Mouse (Mus musculus) heart, embryonic 16.5 days (tissue): Measurements from ENCODE around the gene Myo18b. TPM values are rescaled to one million over a fixed set of nuclear protein-coding genes. Genes with fewer than 3 reads are reported as not detected.

Experiments
- ATAC-seq: fragments of 200-750 bp; cut with Nextera tagmentation; replicated peaks from 2 replicates; pipeline ENCODE4 v1.8.0; 2017; ENCODE audit warnings: moderate number of reproducible peaks; ENCODE audit not compliant: insufficient read depth, low FRiP score; ENCODE audit errors: extremely low read depth
- H3K27ac ChIP-seq: fragments of 300-500 bp; sonication (generic); 2 replicates; pipeline ENCODE4 v1.5.1; 2014; ENCODE audit warnings: mild to moderate bottlenecking, low read length, control low read depth, moderate library complexity
- H3K27me3 ChIP-seq: fragments of 300-500 bp; sonication (generic); 2 replicates; pipeline ENCODE4 v1.6.1; 2014; ENCODE audit warnings: low read length, mixed read lengths; ENCODE audit not compliant: control insufficient read depth, insufficient read depth
- H3K36me3 ChIP-seq: fragments of 300-500 bp; sonication (generic); 2 replicates; pipeline ENCODE4 v1.6.1; 2014; ENCODE audit not compliant: control insufficient read depth, insufficient read depth
- H3K4me1 ChIP-seq: fragments of 300-500 bp; sonication (generic); 2 replicates; pipeline ENCODE4 v1.6.1; 2014; ENCODE audit warnings: low read length, mixed read lengths; ENCODE audit not compliant: control insufficient read depth, insufficient read depth
- H3K4me2 ChIP-seq: fragments of 300-500 bp; sonication (generic); 2 replicates; pipeline ENCODE4 v1.6.1; 2014; ENCODE audit warnings: low read depth, mild to moderate bottlenecking, control low read depth, low read length
- H3K4me3 ChIP-seq: fragments of 300-500 bp; sonication (generic); 2 replicates; pipeline ENCODE4 v1.5.1; 2014; ENCODE audit warnings: mild to moderate bottlenecking, control low read depth, low read length
- H3K9ac ChIP-seq: fragments of 300-500 bp; sonication (generic); 2 replicates; pipeline ENCODE4 v1.6.1; 2014; ENCODE audit warnings: low read length, control low read depth
- H3K9me3 ChIP-seq: fragments of 300-500 bp; sonication (generic); replicated peaks from 2 replicates; pipeline ENCODE4 v1.6.1; 2016; ENCODE audit warnings: low read length; ENCODE audit not compliant: control insufficient read depth
- WGBS: fragments of 180-500 bp; shearing (Covaris S2); extraction: QIAGEN DNeasy Blood & Tissue Kit; methylation state at CpG from one replicate; pipeline ENCODE4 v1.1.7; 2014; 5-methylcytosine and 5-hydroxymethylcytosine counted together
- polyA plus RNA-seq: library from polyadenylated mRNA; unstranded; fragments of >200 nt; fragmentation: Nextera tagmentation; extraction: Ambion mirVana; gene quantifications from 2 replicates; pipeline ENCODE4 v1.2.1, GENCODE M21; 2015

The Myo18b gene
- polyA plus RNA-seq, 1 experiment from 2014 or later, result 24.9 TPM

- 89% methylated on average over 4 of the region's 4 CpGs for WGBS
- Histone ChIP-seq H3K4me2 (no peak overlapping the region), H3K4me1 (no peaks in the 10 kb centered on the region), H3K4me3 (no peak overlapping the region), H3K36me3 (peaks cover 38% of the 10 kb centered on the region), H3K9me3 (no peaks in the 10 kb centered on the region), H3K9ac (no peak overlapping the region), H3K27ac (no peak overlapping the region), H3K27me3 (no peaks in the 10 kb centered on the region)
- no peak for ATAC-seq
These were observed 88.5 kb downstream of the Myo18b start for GRCm38 (mm10) chr5:112807629-112808028.

DNA sequence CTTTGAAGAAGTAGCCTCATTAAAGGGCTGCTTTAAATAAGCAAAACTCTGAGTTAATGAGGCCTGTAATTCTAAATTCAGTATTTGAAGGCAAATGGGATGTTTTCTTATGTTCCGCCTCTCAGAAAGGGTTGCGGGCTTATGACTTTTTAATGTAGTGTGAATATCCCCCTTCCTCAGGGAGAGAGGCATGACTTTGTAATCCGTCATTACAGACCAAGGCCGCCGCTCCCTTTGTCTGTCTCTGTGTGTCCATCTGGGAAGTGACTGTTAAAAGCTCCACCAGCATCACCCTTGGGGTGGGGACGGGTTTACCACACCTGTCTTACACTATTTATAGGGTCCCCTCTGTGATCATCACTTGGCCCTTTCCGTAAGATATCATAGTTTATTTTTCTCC is 100.1 kb downstream of the Myo18b start:
- no peaks in the 10 kb centered on the region for H3K27me3 ChIP-seq
- H3K4me3 ChIP-seq, result no peak overlapping the region
- H3K4me1 ChIP-seq, result peaks cover under 1% of the 10 kb centered on the region; the same call in 1 of the 2 replicates
- H3K36me3 ChIP-seq, result peaks cover 28% of the 10 kb centered on the region
- no peak overlapping the region for H3K9ac ChIP-seq
- no peak for ATAC-seq
- H3K4me2 ChIP-seq, result no peak overlapping the region
- WGBS, result 79% methylated on average over 7 of the region's 7 CpGs
- H3K27ac ChIP-seq, result no peak overlapping the region
- H3K9me3 ChIP-seq, result no peaks in the 10 kb centered on the region

- H3K4me3 ChIP-seq, result no peak overlapping the region
These were observed 104.1 kb downstream of the Myo18b start for GRCm38 (mm10) chr5:112791792-112792780.

DNA sequence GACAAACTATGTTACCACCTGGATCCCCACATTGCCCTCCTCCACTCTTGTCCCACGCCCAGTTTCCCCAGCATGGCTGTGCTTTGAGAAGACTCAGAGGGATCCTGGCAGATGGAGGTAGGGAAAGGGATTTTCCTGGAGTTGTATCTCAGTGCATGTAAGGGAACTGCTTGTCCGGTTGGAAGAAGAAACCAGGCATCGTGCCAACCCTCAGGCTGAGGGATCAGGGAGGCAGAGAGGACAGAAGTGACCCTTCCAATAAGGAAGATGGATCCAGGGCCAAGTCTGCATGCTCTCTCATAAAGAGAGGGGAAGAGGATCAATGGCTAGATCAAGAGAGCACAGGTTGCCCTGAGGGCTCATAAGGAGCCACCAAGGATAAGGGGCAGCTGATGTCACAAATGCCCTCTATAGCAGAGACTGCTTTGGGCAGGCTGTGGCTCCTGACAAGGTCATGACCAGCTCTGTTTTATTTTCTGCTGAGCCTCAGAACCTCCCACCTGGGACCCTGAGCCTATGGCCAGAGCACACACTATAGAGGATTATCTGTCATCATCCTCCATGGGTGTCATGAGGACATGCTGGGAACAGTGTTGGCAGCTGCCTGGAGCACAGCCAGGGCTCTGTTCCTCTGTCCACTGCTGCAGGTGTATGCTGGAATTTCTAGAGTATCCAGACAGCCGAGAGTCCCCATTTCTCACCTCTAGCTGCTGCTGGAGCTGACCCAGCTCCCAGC is 105.6 kb downstream of the Myo18b start:
- H3K36me3 ChIP-seq, result peaks cover 22% of the 10 kb centered on the region
- WGBS, result 34% methylated on average over 4 of the region's 4 CpGs

More at GRCm38 (mm10) chr5:112791792-112792780, 104.1 kb downstream of the Myo18b start:
- Histone ChIP-seq H3K4me2 (no peak overlapping the region), H3K36me3 (peaks cover 18% of the 10 kb centered on the region), H3K9me3 (no peaks in the 10 kb centered on the region), H3K27me3 (no peaks in the 10 kb centered on the region), H3K27ac (no peak overlapping the region), H3K9ac (no peak overlapping the region), H3K4me1 (peaks cover 11% of the 10 kb centered on the region)
- 65% methylated on average over 15 of the region's 15 CpGs for WGBS
- no peak for ATAC-seq

GRCm38 (mm10) chr5:112788441-112788840 is 107.7 kb downstream of the Myo18b start:
- no peak overlapping the region for H3K4me2 ChIP-seq

More for the DNA sequence above, 105.6 kb downstream of the Myo18b start:
- H3K4me1 ChIP-seq, result peaks cover 11% of the 10 kb centered on the region
- H3K9ac ChIP-seq, result no peak overlapping the region
- H3K9me3 ChIP-seq, result no peaks in the 10 kb centered on the region
- no peaks in the 10 kb centered on the region for H3K27me3 ChIP-seq
- H3K27ac ChIP-seq, result peak overlapping the region; percentile 87
- H3K4me2 ChIP-seq, result no peak overlapping the region
- H3K4me3 ChIP-seq, result no peak overlapping the region
- peak; percentile 79 for ATAC-seq

DNA sequence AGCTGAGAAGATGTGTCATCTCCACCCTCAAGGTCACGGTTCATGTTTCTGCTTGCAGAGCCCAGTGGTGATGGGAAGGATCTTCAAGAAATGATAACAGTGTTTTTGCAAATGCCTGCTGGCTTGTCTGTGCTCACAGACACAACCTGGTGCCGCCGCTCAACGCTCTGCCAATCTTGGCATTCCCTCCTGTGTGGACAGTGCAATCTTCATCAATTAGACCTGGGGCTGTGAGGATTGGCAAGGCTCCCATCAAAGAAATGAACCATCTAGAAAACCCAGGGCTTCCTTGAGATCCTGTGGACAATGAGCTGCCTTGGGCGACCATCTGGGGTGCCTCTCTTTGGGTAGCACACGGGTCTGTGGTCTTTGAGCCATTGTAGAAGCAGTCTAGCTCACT is 109.4 kb downstream of the Myo18b start:
- H3K9me3 ChIP-seq, result no peaks in the 10 kb centered on the region
- H3K36me3 ChIP-seq, result peaks cover 18% of the 10 kb centered on the region
- no peak overlapping the region for H3K4me2 ChIP-seq
- H3K27ac ChIP-seq, result no peak overlapping the region
- no peak overlapping the region for H3K4me3 ChIP-seq
- H3K4me1 ChIP-seq, result peaks cover 11% of the 10 kb centered on the region
- H3K27me3 ChIP-seq, result no peaks in the 10 kb centered on the region
- H3K9ac ChIP-seq, result no peak overlapping the region
- ATAC-seq, result no peak
- 84% methylated on average over 6 of the region's 6 CpGs for WGBS

More at GRCm38 (mm10) chr5:112788441-112788840, 107.7 kb downstream of the Myo18b start:
- Histone ChIP-seq H3K4me1 (peaks cover 11% of the 10 kb centered on the region), H3K9me3 (no peaks in the 10 kb centered on the region), H3K9ac (no peak overlapping the region), H3K36me3 (peaks cover 13% of the 10 kb centered on the region), H3K4me3 (no peak overlapping the region), H3K27me3 (no peaks in the 10 kb centered on the region), H3K27ac (no peak overlapping the region)
- WGBS, result 91% methylated on average over 2 of the region's 2 CpGs
- no peak for ATAC-seq

DNA sequence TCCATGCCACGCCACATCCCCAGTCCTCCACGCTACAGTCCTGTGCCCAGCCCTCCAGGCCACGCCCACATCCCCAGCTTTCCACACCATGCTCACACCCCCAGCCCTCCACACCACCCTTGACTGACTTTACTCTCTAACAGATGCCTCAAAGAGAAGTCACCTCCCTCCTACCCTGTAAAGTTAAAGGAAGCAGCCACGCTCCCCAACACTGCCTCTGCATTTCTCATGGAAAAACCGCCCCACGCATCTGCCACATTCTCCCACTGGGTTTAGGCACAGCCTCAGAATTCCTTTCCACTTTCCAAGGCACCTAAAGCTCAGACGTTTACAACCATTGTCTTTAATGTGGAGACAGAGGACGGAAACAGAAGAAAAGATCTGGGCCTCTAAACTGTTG is 110.1 kb downstream of the Myo18b start:
- Histone ChIP-seq H3K9ac (no peak overlapping the region), H3K9me3 (no peaks in the 10 kb centered on the region), H3K4me2 (no peak overlapping the region), H3K36me3 (peaks cover 24% of the 10 kb centered on the region), H3K27ac (no peak overlapping the region), H3K27me3 (no peaks in the 10 kb centered on the region), H3K4me3 (no peak overlapping the region), H3K4me1 (peaks cover 10% of the 10 kb centered on the region)
- ATAC-seq, result no peak
- 74% methylated on average over 8 of the region's 8 CpGs for WGBS

- ATAC-seq, result no peak
- WGBS, result 91% methylated on average over 7 of the region's 7 CpGs
- Histone ChIP-seq H3K9ac (no peak overlapping the region), H3K27me3 (no peaks in the 10 kb centered on the region), H3K4me1 (peaks cover 9% of the 10 kb centered on the region), H3K36me3 (peaks cover 21% of the 10 kb centered on the region), H3K9me3 (no peaks in the 10 kb centered on the region), H3K27ac (no peak overlapping the region), H3K4me3 (no peak overlapping the region), H3K4me2 (no peak overlapping the region)
These were observed 114.4 kb downstream of the Myo18b start for GRCm38 (mm10) chr5:112781719-112782118.

DNA sequence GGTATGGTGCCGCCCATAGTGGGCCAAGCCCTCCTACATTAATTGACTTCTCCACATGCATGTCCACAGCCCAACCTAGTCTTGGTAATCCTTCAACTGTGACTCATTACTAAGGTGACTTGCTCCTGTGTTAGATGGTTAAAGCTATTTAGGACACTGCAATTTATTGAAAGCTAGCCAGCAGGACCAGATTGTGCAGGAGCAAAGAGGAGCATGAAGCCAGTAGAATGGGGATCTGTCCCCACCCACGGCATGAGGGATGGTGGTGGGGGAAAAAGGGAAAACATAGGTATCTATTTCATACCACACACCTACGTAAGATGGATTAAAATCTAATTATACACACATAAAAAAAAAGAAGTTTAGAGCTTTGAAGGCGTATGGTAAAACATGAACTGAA is 114.9 kb downstream of the Myo18b start:
- Histone ChIP-seq H3K27me3 (no peaks in the 10 kb centered on the region), H3K4me1 (peaks cover 9% of the 10 kb centered on the region), H3K36me3 (peaks cover 19% of the 10 kb centered on the region), H3K9me3 (no peaks in the 10 kb centered on the region), H3K27ac (no peak overlapping the region), H3K4me3 (no peak overlapping the region), H3K4me2 (no peak overlapping the region), H3K9ac (no peak overlapping the region)
- ATAC-seq, result no peak
- WGBS, result 86% methylated on average over 4 of the region's 4 CpGs
